Comparison of ENCODE assay signal across 11 mouse cellular contexts in the genomic region with DNA sequence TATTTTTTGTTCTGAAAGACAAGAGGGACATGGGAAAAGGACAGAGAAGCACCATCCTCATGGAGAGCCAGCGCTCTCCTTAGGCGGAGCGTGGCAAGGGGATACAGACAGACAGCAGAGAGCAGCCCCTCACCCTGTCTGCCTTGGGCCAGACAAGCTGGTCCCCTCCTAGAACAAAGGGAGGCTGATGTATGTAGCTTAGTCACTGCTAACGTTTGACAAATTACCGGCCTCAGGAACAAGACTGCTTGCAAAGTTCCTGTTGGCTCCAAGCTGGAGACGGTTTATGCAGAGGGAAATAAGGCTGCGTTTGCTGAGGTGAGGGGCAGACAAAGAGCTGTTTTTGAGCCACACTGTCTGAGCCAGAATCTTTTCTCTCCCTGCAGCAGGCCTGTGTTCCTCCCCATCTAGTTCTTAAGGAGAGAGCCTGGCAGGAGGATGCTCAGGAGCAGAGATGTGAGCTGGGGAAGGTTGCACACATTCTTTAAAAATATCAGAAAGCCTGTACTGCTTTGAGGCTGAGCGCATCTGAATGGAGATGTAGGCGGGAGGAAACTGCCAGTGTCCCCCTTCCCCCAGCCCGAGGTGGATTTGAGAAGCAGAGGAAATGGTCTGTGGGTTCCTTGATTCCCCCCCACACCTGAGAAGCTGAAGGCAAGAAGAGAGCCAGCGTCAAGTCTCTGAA. TPM values are rescaled to one million over a fixed set of nuclear protein-coding genes. Genes with fewer than 3 reads are reported as not detected.
DNase-seq lines count a peak whose midpoint lies in the region; ATAC-seq and TF ChIP-seq lines count a peak whose summit lies in the region.
"Had no signal": no experiment of that assay in that cellular context is flagged by ENCODE, and none has a peak within 500 bp of the region (broad histone marks: within the 10 kb centered on the region; RNA-seq: fewer than 3 reads in every experiment).

No protein-coding gene starts in this region.

- TF ChIP-seq CTCF in cortical plate, adult 2 months (IDR thresholded peaks at IDR 0.05; ENCODE audit: extremely low read depth, insufficient read depth, low read length) = no peak
- no peak for TF ChIP-seq CTCF in intestine, postnatal 0 days (IDR thresholded peaks at IDR 0.05; ENCODE audit: low read depth)
- no peak for TF ChIP-seq CTCF in heart, adult 2 months (IDR thresholded peaks at IDR 0.05)

- H3K79me2 ChIP-seq in heart, adult 2 months (replicated peaks; ENCODE audit: control insufficient read depth, insufficient read depth, low read length) = no peaks in the 10 kb centered on the region

- no peaks in the 10 kb centered on the region for H3K9me3 ChIP-seq in hindbrain, embryonic 12.5 days (replicated peaks)
- no peaks in the 10 kb centered on the region for H3K9me3 ChIP-seq in neural tube, embryonic 12.5 days
- H3K9me3 ChIP-seq in intestine, postnatal 0 days (ENCODE audit: control insufficient read depth) = no peaks in the 10 kb centered on the region

- TF ChIP-seq EP300 in heart, adult 2 months (IDR thresholded peaks at IDR 0.05; ENCODE audit: insufficient read depth, low read depth, low read length) = no peak

- no peak for DNase-seq in adipocyte (ENCODE audit: low spot score)
- DNase-seq in lung, postnatal 25 days (ENCODE audit: low spot score) = no peak
- no peak for DNase-seq in heart, adult 2 months
- DNase-seq: cerebellum, adult 2 months; heart, postnatal 36 days; liver had no signal

- H3K27ac ChIP-seq in cortical plate, adult 2 months (ENCODE audit: insufficient read depth, low read length) = peak overlapping the region; percentile 74
- peak overlapping the region; percentile 83 for H3K27ac ChIP-seq in hindbrain, embryonic 12.5 days
- peak overlapping the region; percentile 32; the same call in 1 of the 2 replicates for H3K27ac ChIP-seq in neural tube, embryonic 12.5 days
- no peak overlapping the region for H3K27ac ChIP-seq in intestine, postnatal 0 days (ENCODE audit: low read depth, low read length)
- H3K27ac ChIP-seq in heart, adult 2 months = no peak overlapping the region

- 38% methylated on average over 11 of the region's 11 CpGs for WGBS in hindbrain, embryonic 12.5 days
- WGBS in neural tube, embryonic 12.5 days = 35% methylated on average over 11 of the region's 11 CpGs
- whole genome bisulfite sequencing in intestine, postnatal 0 days = 55% methylated on average over 11 of the region's 11 CpGs
- 56% methylated on average over 11 of the region's 11 CpGs for WGBS in heart, adult 2 months

- intact Hi-C loops in heart, adult 2 months (cut with DNase I) = loop anchor here (5.0 kb wide), 1 partner anchor 39 kb away; no protein-coding TSS in a partner anchor

- peak overlapping the region; percentile 43; the same call in 1 of the 2 replicates for H3K9ac ChIP-seq in hindbrain, embryonic 12.5 days
- H3K9ac ChIP-seq in neural tube, embryonic 12.5 days = peak overlapping the region; percentile 1; the same call in 1 of the 2 replicates
- no peak overlapping the region for H3K9ac ChIP-seq in intestine, postnatal 0 days (ENCODE audit: low read depth, low read length)
- no peak overlapping the region for H3K9ac ChIP-seq in heart, adult 2 months (ENCODE audit: low read depth, low read length)

- H3K36me3 ChIP-seq in hindbrain, embryonic 12.5 days = no peaks in the 10 kb centered on the region
- H3K36me3 ChIP-seq in neural tube, embryonic 12.5 days = no peaks in the 10 kb centered on the region
- H3K36me3 ChIP-seq in intestine, postnatal 0 days (ENCODE audit: control insufficient read depth, insufficient read depth) = no peaks in the 10 kb centered on the region
- H3K36me3 ChIP-seq in heart, adult 2 months (ENCODE audit: control insufficient read depth, insufficient read depth, low read length) = peaks cover under 1% of the 10 kb centered on the region; the same call in 1 of the 2 replicates

- no peak overlapping the region for H3K4me2 ChIP-seq in hindbrain, embryonic 12.5 days (replicated peaks)
- H3K4me2 ChIP-seq in neural tube, embryonic 12.5 days (replicated peaks) = no peak overlapping the region
- no peak overlapping the region for H3K4me2 ChIP-seq in intestine, postnatal 0 days (replicated peaks; ENCODE audit: low read depth)

- TF ChIP-seq POLR2A in cortical plate, adult 2 months (IDR thresholded peaks at IDR 0.05; ENCODE audit: extremely low read depth, insufficient read depth, low read length) = peak; percentile 66; the same call in 1 of the 2 replicates
- TF ChIP-seq POLR2A in heart, adult 2 months (IDR thresholded peaks at IDR 0.05; ENCODE audit: insufficient read depth, low read depth, low read length) = no peak

- H3K4me3 ChIP-seq in cortical plate, adult 2 months (ENCODE audit: insufficient read depth, low read length) = no peak overlapping the region
- no peak overlapping the region for H3K4me3 ChIP-seq in hindbrain, embryonic 12.5 days
- no peak overlapping the region for H3K4me3 ChIP-seq in neural tube, embryonic 12.5 days
- H3K4me3 ChIP-seq in intestine, postnatal 0 days (ENCODE audit: low read depth, low read length) = no peak overlapping the region
- H3K4me3 ChIP-seq in heart, adult 2 months = no peak overlapping the region

- H3K4me1 ChIP-seq in cortical plate, adult 2 months (ENCODE audit: control insufficient read depth, insufficient read depth, low read length) = peaks cover 16% of the 10 kb centered on the region
- peaks cover 32% of the 10 kb centered on the region for H3K4me1 ChIP-seq in hindbrain, embryonic 12.5 days
- peaks cover 36% of the 10 kb centered on the region for H3K4me1 ChIP-seq in neural tube, embryonic 12.5 days
- H3K4me1 ChIP-seq in intestine, postnatal 0 days (replicated peaks; ENCODE audit: control insufficient read depth, insufficient read depth, low read length) = no peaks in the 10 kb centered on the region
- H3K4me1 ChIP-seq in heart, adult 2 months (ENCODE audit: control insufficient read depth, insufficient read depth, low read length) = peaks cover 4% of the 10 kb centered on the region

- peak; percentile 51 for ATAC-seq in CD4-positive, CD25-positive, alpha-beta regulatory T cell, adult 4 months
- peak; percentile 81 for ATAC-seq in hindbrain, embryonic 12.5 days (ENCODE audit: low FRiP score)
- ATAC-seq in neural tube, embryonic 12.5 days (ENCODE audit: low FRiP score, low read depth) = peak; percentile 64
- ATAC-seq in intestine, postnatal 0 days = no peak

- no peaks in the 10 kb centered on the region for H3K27me3 ChIP-seq in hindbrain, embryonic 12.5 days
- H3K27me3 ChIP-seq in neural tube, embryonic 12.5 days (replicated peaks) = no peaks in the 10 kb centered on the region
- no peaks in the 10 kb centered on the region for H3K27me3 ChIP-seq in intestine, postnatal 0 days (replicated peaks; ENCODE audit: control insufficient read depth, insufficient read depth, low read length)
- H3K27me3 ChIP-seq in heart, adult 2 months (ENCODE audit: control insufficient read depth, insufficient read depth, low read length) = no peaks in the 10 kb centered on the region

RNA-seq across cellular contexts. Expression of a gene that starts 28.9 kb away (rescaled TPM):
- polyA plus RNA-seq in CD4-positive, CD25-positive, alpha-beta regulatory T cell, adult 4 months (2017; shearing (Covaris generic)) = 1,000 to 10,000 TPM; 1,192 to 2,031 TPM
- polyA plus RNA-seq in cortical plate, adult 2 months (2012; rRNA removed) = 1,823 and 1,842 TPM in 2 replicates
- 1,638 and 1,690 TPM in 2 replicates for polyA plus RNA-seq in hindbrain, embryonic 12.5 days (2016; fragmentation: Nextera tagmentation; extraction: Ambion mirVana)
- polyA plus RNA-seq in neural tube, embryonic 12.5 days (2016; fragmentation: Nextera tagmentation; extraction: Ambion mirVana) = 1,755 and 1,801 TPM in 2 replicates
- 3,331 and 3,461 TPM in 2 replicates for polyA plus RNA-seq in intestine, postnatal 0 days (2015; fragmentation: Nextera tagmentation; extraction: Ambion mirVana)
- 100 to 1,000 TPM; 224 to 240 TPM for total RNA-seq in heart, adult 2 months (2021)
- 99.2 and 105 TPM in 2 replicates for polyA plus RNA-seq in heart, adult 2 months (2012; rRNA removed)

Comparison
In these comparisons a context has a peak if more than half of its experiments do, and no peak if none do; other contexts are left out.
1. H3K27ac ChIP-seq: peak in cortical plate, adult 2 months (single experiment), hindbrain, embryonic 12.5 days (single experiment) and neural tube, embryonic 12.5 days (single experiment); none in intestine, postnatal 0 days (single experiment) and heart, adult 2 months (single experiment).
2. H3K9ac ChIP-seq: peak in hindbrain, embryonic 12.5 days (single experiment) and neural tube, embryonic 12.5 days (single experiment); none in intestine, postnatal 0 days (single experiment) and heart, adult 2 months (single experiment).
3. RNA of a gene that starts 28.9 kb away (polyA plus RNA-seq): 3,331 to 3,461 TPM in intestine, postnatal 0 days, 1,192 to 2,031 TPM in CD4-positive, CD25-positive, alpha-beta regulatory T cell, adult 4 months, 1,823 to 1,842 TPM in cortical plate, adult 2 months, 1,755 to 1,801 TPM in neural tube, embryonic 12.5 days and 1,638 to 1,690 TPM in hindbrain, embryonic 12.5 days; 99.2 to 105 TPM in heart, adult 2 months; every median in the first group is over 10 times any median in the second.